Mouse (Mus musculus) kidney, adult 2 months (tissue): ENCODE measurements around the gene Igsf21.

ENCODE experiments used
- CTCF ChIP-seq: fragments of 200-500 bp; conservative IDR thresholded peaks from 2 replicates; pipeline ENCODE4 v1.5.1; 2011; ENCODE audit warnings: low read depth, mild to moderate bottlenecking, control low read depth, low read length, moderate library complexity, mixed read lengths; ENCODE audit not compliant: insufficient read depth, insufficient read length
- POLR2A ChIP-seq: fragments of 200-500 bp; IDR thresholded peaks from one replicate; pipeline ENCODE4 v1.6.1; 2011; ENCODE audit warnings: low read depth, low read length, control low read depth

- TF ChIP-seq CTCF (no peak), POLR2A (no peak)
Measured at GRCm38 (mm10) chr4:140217934-140218333, 28.6 kb downstream of the Igsf21 start.
